Mouse (Mus musculus) bone marrow macrophage, adult 2 months (primary cell): ENCODE results near the gene Hcn1.

ENCODE experiments used
- CTCF ChIP-seq: IDR thresholded peaks from 2 replicates; pipeline ENCODE4 v1.5.1; 2012; ENCODE audit warnings: low read depth, mild to moderate bottlenecking, low read length, moderate library complexity
- POLR2A ChIP-seq: IDR thresholded peaks from 2 replicates; pipeline ENCODE4 v1.6.1; 2012; ENCODE audit warnings: mild to moderate bottlenecking, low read depth, low read length, borderline replicate concordance

DNA sequence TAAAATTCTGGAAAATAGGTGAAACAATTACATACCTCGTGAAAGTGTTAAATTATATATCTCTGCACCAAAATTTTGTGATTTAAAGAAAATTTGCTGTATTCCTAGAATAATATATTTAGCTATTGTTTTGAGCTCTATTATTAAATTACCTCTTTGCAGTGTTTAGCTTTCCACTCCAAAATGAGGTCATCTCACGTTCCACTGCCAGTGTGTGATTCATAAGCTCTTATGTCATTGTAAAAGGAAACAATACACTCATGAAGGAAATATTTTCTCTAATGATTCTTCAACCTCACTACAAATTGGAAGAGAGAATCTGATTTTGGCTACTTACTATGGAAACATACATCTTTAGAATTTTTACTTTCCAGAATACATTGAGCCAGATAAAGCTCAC is 329.6 kb downstream of the Hcn1 start:
- TF ChIP-seq POLR2A (no peak), CTCF (no peak)
